Mouse (Mus musculus): ENCODE data around the gene Gm11939. TPM values are rescaled to one million over a fixed set of nuclear protein-coding genes. Genes with fewer than 3 reads are reported as not detected.

Gm11939 gene
- total RNA-seq, 2 experiments from 2014 or later, result not detected

Other genes starting within 250 kb of the Gm11939 start
- not detected for gene Krt25, start 236.5 kb downstream of the Gm11939 start, total RNA-seq (2021)
- not detected for gene Krt26, start 221.5 kb downstream of the Gm11939 start, total RNA-seq (2021)
- gene Krt27, start 208.4 kb downstream of the Gm11939 start, total RNA-seq (2021), result not detected
- not detected for gene Krt28, start 184.6 kb downstream of the Gm11939 start, total RNA-seq (2021)
- 10 to 100 TPM; 11.0 to 12.5 TPM for gene Krt10, start 170.1 kb downstream of the Gm11939 start, total RNA-seq (2021)
- 10 to 100 TPM; 10.8 to 12.0 TPM for gene Krt12, start 137.2 kb downstream of the Gm11939 start, total RNA-seq (2021)
- gene Krt20, start 121.3 kb downstream of the Gm11939 start, total RNA-seq (2021), result not detected
- not detected for gene Krt23, start 66.3 kb downstream of the Gm11939 start, total RNA-seq (2021)
- not detected for gene Krt39, start 38.1 kb downstream of the Gm11939 start, total RNA-seq (2021)
- not detected for gene Krt40, start 16.3 kb downstream of the Gm11939 start, total RNA-seq (2021)
- gene Krtap3-3, start 8.6 kb downstream of the Gm11939 start, total RNA-seq (2021), result not detected
- gene Krtap3-2, start 2.6 kb downstream of the Gm11939 start, total RNA-seq (2021), result not detected
- gene Krtap3-1, start 7.2 kb upstream of the Gm11939 start, total RNA-seq (2021), result not detected
- not detected for gene Krtap1-5, start 21.6 kb upstream of the Gm11939 start, total RNA-seq (2021)
- not detected for gene Krtap1-4, start 24.2 kb upstream of the Gm11939 start, total RNA-seq (2021)
- gene Krtap1-3, start 31.9 kb upstream of the Gm11939 start, total RNA-seq (2021), result not detected
- not detected for gene Krtap9-3, start 38.6 kb upstream of the Gm11939 start, total RNA-seq (2021)
- gene Gm11938, start 43.8 kb upstream of the Gm11939 start, total RNA-seq (2021), result not detected
- not detected for gene Gm11937, start 50.7 kb upstream of the Gm11939 start, total RNA-seq (2021)
- gene Krtap2-4, start 55.4 kb upstream of the Gm11939 start, total RNA-seq (2021), result not detected
- not detected for gene Gm11562, start 61.0 kb upstream of the Gm11939 start, total RNA-seq (2021)
- gene Krtap4-1, start 68.8 kb upstream of the Gm11939 start, total RNA-seq (2021), result not detected
- gene Krtap4-2, start 75.6 kb upstream of the Gm11939 start, total RNA-seq (2021), result not detected
- not detected for gene Krtap4-7, start 84.6 kb upstream of the Gm11939 start, total RNA-seq (2021)
- not detected for gene Gm11555, start 90.8 kb upstream of the Gm11939 start, total RNA-seq (2021)
- gene Gm11563, start 99.5 kb upstream of the Gm11939 start, total RNA-seq (2021), result not detected
- not detected for gene Krtap4-6, start 106.5 kb upstream of the Gm11939 start, total RNA-seq (2021)
- not detected for gene Gm14190, start 131.3 kb upstream of the Gm11939 start, total RNA-seq (2021)
- gene Gm14180, start 174.8 kb upstream of the Gm11939 start, total RNA-seq (2021), result not detected
- not detected for gene Gm11595, start 213.4 kb upstream of the Gm11939 start, total RNA-seq (2021)
- gene Krtap4-8, start 221.2 kb upstream of the Gm11939 start, total RNA-seq (2021), result not detected
- gene Krtap4-9, start 225.7 kb upstream of the Gm11939 start, total RNA-seq (2021), result not detected
- not detected for gene Gm11596, start 234.0 kb upstream of the Gm11939 start, total RNA-seq (2021)
- not detected for gene Gm11569, start 239.5 kb upstream of the Gm11939 start, total RNA-seq (2021)
- not detected for gene Gm11554, start 245.0 kb upstream of the Gm11939 start, total RNA-seq (2021)